In genomic region chr4:44756134-44756951, GRCm38 (mm10) we compare ENCODE assay signal across 1 mouse cellular context.
TF ChIP-seq lines count a peak whose summit lies in the region.

No protein-coding gene starts in this region.

TF ChIP-seq in CH12.LX, 34 proteins besides CTCF, POLR2A, EP300 and RAD21 (continued from another document):
- TF ChIP-seq SIN3A (IDR thresholded peaks at IDR 0.05; ENCODE audit: low read length): peak; percentile 94
- TF ChIP-seq MYC (IDR thresholded peaks at IDR 0.05; ENCODE audit: low read depth, low read length): peak; percentile 99
- peak; percentile 92 for TF ChIP-seq POLR2AphosphoS2 (IDR thresholded peaks at IDR 0.05; ENCODE audit: low read depth, low read length)
- peak; percentile 76 for TF ChIP-seq TCF12 (IDR thresholded peaks at IDR 0.05; ENCODE audit: low read depth, low read length)
- no peak for TF ChIP-seq ZNF384 (IDR thresholded peaks at IDR 0.05; ENCODE audit: low read depth, low read length)
- TF ChIP-seq ZMIZ1 (IDR thresholded peaks at IDR 0.05; ENCODE audit: low read depth, low read length): peak; percentile 85
- TF ChIP-seq RCOR1 (conservative IDR thresholded peaks at IDR 0.05; ENCODE audit: low read depth, low read length): 0 out of 2 replicates have a peak, but pooled peaks have one; percentile 38
- no peak; the same call in 1 of the 2 replicates for TF ChIP-seq UBTF (IDR thresholded peaks at IDR 0.05; ENCODE audit: low read depth, low read length)
- TF ChIP-seq JUN (IDR thresholded peaks at IDR 0.05; ENCODE audit: insufficient read depth, low read depth, low read length): no peak; the same call in 1 of the 2 replicates
- no peak for TF ChIP-seq MAFK (IDR thresholded peaks at IDR 0.05; ENCODE audit: insufficient replicate concordance, low read length)
- peak; percentile 95 for TF ChIP-seq NELFE (IDR thresholded peaks at IDR 0.05; ENCODE audit: low read depth, low read length)
- TF ChIP-seq SMC3 (IDR thresholded peaks at IDR 0.05; ENCODE audit: low read depth, low read length): peak; percentile 12; the same call in 1 of the 2 replicates
- TF ChIP-seq NRF1 (IDR thresholded peaks at IDR 0.05; ENCODE audit: low read depth, low read length): peak; percentile 97
- peak; percentile 52; the same call in 1 of the 2 replicates for TF ChIP-seq ETS1 (conservative IDR thresholded peaks at IDR 0.05; ENCODE audit: low read depth, low read length)
- no peak for TF ChIP-seq JUND (conservative IDR thresholded peaks at IDR 0.05; ENCODE audit: low read depth, low read length)
- peak; percentile 92 for TF ChIP-seq HCFC1 (IDR thresholded peaks at IDR 0.05; ENCODE audit: low read depth, low read length)
- TF ChIP-seq MEF2A (IDR thresholded peaks at IDR 0.05; ENCODE audit: borderline replicate concordance, low read depth, low read length): peak; percentile 69; the same call in 1 of the 2 replicates
- TF ChIP-seq IRF4 (IDR thresholded peaks at IDR 0.05; ENCODE audit: low read depth, low read length): peak; percentile 90
